Mouse (Mus musculus) heart, postnatal 10 days (tissue): ENCODE data around the gene Nmrk2. TPM values are rescaled to one million over a fixed set of nuclear protein-coding genes. Genes with fewer than 3 reads are reported as not detected.
A peak's percentile ranks its signal among the peaks of the same experiment; 100 is the strongest.
"Not testable (repeated sequence)": the region's sequence is repeated elsewhere in the genome, so short reads cannot be mapped to it uniquely, and the experiment has no call there.

Source experiments
- DNase-seq, 2 experiments: peaks; one replicate each; pipeline ENCODE4 v3.0.0; 2021
- intact Hi-C: fragments of 180-260 bp; cut with DNase I; formaldehyde crosslinking; loops from one replicate; pipeline ENCODE4 v1.15.1; 2025
- total RNA-seq, 2 experiments: library from RNA; stranded (reverse); gene quantifications; 2 replicates each; pipeline ENCODE4 v1.2.3; 2021

Gene Nmrk2
- 10 to 100 TPM; 11.6 to 16.5 TPM for total RNA-seq

- intact Hi-C loops: no loop called here
- DNase-seq: peak; percentile 77 to 82
These were observed at the start of gene Nmrk2 for GRCm38 (mm10) chr10:81201807-81202758. Nmrk2 (minus strand) TSS chr10:81202051.

GRCm38 (mm10) chr10:81249442-81249841 is 47.6 kb upstream of the Nmrk2 start:
- intact Hi-C loops: no loop called here
- DNase-seq: no peak

GRCm38 (mm10) chr10:81247804-81248203 is 46.0 kb upstream of the Nmrk2 start:
- intact Hi-C loops: no loop called here
- no peak for DNase-seq

GRCm38 (mm10) chr10:81245166-81245565 is 43.3 kb upstream of the Nmrk2 start:
- intact Hi-C loops: no loop called here
- DNase-seq: no peak

GRCm38 (mm10) chr10:81244595-81244994 is 42.7 kb upstream of the Nmrk2 start:
- DNase-seq: peak; percentile 83 to 92
- intact Hi-C loops: no loop called here

- DNase-seq: no peak
- intact Hi-C loops: no loop called here
These were observed 42.3 kb upstream of the Nmrk2 start for GRCm38 (mm10) chr10:81244146-81244545.

- intact Hi-C loops: no loop called here
- no peak for DNase-seq
These were observed 40.2 kb upstream of the Nmrk2 start for GRCm38 (mm10) chr10:81242021-81242420.

- DNase-seq: peak in 1 of 2 experiments; percentile 74
- intact Hi-C loops: no loop called here
These were observed 39.0 kb upstream of the Nmrk2 start for GRCm38 (mm10) chr10:81240876-81241275.

- no peak for DNase-seq
- intact Hi-C loops: no loop called here
These were observed 36.8 kb upstream of the Nmrk2 start for GRCm38 (mm10) chr10:81238618-81239017.

GRCm38 (mm10) chr10:81236471-81237268 is 34.8 kb upstream of the Nmrk2 start:
- intact Hi-C loops: no loop called here
- no peak for DNase-seq

GRCm38 (mm10) chr10:81234206-81234605 is 32.4 kb upstream of the Nmrk2 start:
- no peak for DNase-seq
- intact Hi-C loops: no loop called here

GRCm38 (mm10) chr10:81233226-81233585 is 31.4 kb upstream of the Nmrk2 start:
- no peak for DNase-seq
- intact Hi-C loops: no loop called here

- DNase-seq: peak; percentile 86 to 89
- intact Hi-C loops: no loop called here
These were observed 30.9 kb upstream of the Nmrk2 start, which contains the start of gene Zfr2 for GRCm38 (mm10) chr10:81232580-81233225. Zfr2 (plus strand) TSS chr10:81233155.

- intact Hi-C loops: no loop called here
- DNase-seq: no peak
These were observed 29.6 kb upstream of the Nmrk2 start for GRCm38 (mm10) chr10:81231436-81231835.

GRCm38 (mm10) chr10:81230438-81231332 is 28.8 kb upstream of the Nmrk2 start, which contains the start of gene Atcay:
Atcay (minus strand) TSS chr10:81230833.
- peak in 1 of 2 experiments; percentile 31 for DNase-seq
- intact Hi-C loops: no loop called here

GRCm38 (mm10) chr10:81229735-81230437 is 28.0 kb upstream of the Nmrk2 start:
- DNase-seq: no peak
- intact Hi-C loops: no loop called here

- intact Hi-C loops, DNase-seq: not testable (repeated sequence)
These were observed 21.9 kb upstream of the Nmrk2 start for GRCm38 (mm10) chr10:81223731-81224130.

GRCm38 (mm10) chr10:81221402-81222015 is 19.7 kb upstream of the Nmrk2 start:
- intact Hi-C loops: no loop called here
- DNase-seq: no peak

GRCm38 (mm10) chr10:81217964-81218363 is 16.1 kb upstream of the Nmrk2 start:
- peak; percentile 75 to 84 for DNase-seq
- intact Hi-C loops: loop anchor here (1.0 kb wide), 1 partner anchor 20 kb away; no protein-coding TSS in a partner anchor
